Mouse (Mus musculus) ES-Bruce4 (cell line): ENCODE data around the gene Resp18.

Source experiments
- CTCF ChIP-seq: IDR thresholded peaks from one replicate; pipeline ENCODE4 v1.8.1; 2011; ENCODE audit warnings: low read depth, low read length
- EP300 ChIP-seq: IDR thresholded peaks from 2 replicates; pipeline ENCODE4 v1.6.1; 2011; ENCODE audit warnings: low read depth, low read length; ENCODE audit not compliant: insufficient read depth
- POLR2A ChIP-seq: IDR thresholded peaks from one replicate; pipeline ENCODE4 v1.8.1; 2011; ENCODE audit warnings: low read length; ENCODE audit not compliant: insufficient read depth

DNA sequence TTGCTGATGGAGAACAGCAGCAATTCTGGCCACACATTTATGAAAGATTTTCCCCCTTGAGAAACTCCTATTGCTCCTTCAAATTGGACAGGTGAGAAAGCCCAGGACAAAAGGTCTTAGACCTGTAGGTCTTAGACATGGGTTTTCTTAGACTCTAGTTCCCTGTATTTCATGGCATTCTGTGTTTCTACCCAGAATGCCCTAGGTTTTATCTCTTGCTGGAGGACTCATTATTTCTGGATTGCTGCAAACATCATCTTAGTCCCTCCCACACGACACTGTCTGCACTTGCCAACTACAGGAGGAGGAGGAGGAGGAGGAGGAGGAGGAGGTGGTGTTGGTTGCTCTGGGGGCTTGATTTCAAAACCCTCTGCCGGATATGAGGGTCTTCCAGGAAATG lies 52.1 kb downstream of the Resp18 start:
- no peak for TF ChIP-seq CTCF
- TF ChIP-seq POLR2A = no peak
- TF ChIP-seq EP300 = no peak
